Mouse (Mus musculus): ENCODE results near the gene Aldh16a1.
A peak's percentile ranks its signal among the peaks of the same experiment; 100 is the strongest.
"Not testable (repeated sequence)": the region's sequence is repeated elsewhere in the genome, so short reads cannot be mapped to it uniquely, and the experiment has no call there.

Aldh16a1 gene

DNA sequence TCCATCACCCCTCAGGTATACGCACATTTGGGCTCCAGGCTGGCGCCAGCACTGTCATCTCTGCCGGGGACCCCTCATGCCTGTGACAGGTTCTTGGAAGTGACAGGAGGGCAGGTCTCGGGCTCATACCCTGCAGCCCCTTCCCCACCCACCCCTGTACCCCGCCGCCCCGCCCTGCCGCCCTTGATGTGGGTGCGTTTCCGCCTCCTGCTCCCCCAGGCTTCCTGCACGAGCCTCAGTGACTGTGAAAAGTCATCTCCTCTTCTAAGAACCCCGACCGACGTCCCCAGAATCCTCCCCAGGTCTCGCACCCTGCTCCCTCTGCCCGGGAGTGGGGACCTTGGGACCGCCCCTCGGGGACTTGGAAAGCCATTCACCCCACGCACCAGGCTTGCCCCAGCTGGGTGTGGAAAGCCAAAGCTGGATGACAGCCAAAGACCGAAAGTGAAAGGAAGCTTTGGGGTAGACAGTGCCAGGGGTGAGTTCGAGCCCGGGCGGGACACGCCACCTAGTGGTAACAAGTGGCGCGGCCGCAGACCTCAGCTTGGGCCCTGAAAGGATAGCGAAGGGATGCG lies 18.3 kb downstream of the Aldh16a1 start, which contains the start of the genes Gm45713 and Flt3l:
Gm45713 (minus strand) TSS at position 239 of the 575 bp plus-strand sequence.
Flt3l (minus strand) TSS at position 440 of the 575 bp plus-strand sequence.
- peak; percentile 91 to 94 for DNase-seq (ENCODE audit: low read depth in 2 of 2, low spot score in 2 of 2)

DNA sequence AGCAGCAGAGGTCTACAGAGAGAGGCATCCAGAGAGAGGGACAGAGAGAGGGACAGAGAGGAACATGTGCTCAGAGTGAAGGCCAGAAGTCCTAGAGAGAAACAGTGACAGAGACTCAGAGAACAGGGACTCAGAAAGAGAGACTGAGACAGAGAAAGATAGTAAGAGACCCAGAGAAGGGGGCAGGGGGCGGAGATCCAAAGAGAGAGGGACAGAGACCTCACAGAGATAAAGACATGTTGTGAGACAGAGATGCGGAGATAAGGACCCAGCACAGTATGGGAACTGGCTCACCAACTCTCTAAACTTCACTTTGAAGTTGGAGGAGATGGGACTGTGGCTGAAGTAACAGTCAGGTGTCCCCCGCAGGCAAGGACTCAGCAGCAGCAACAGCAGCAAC lies 19.0 kb downstream of the Aldh16a1 start:
- DNase-seq (ENCODE audit: low read depth in 2 of 2, low spot score in 2 of 2): no peak

- no peak for DNase-seq (ENCODE audit: low read depth in 2 of 2, low spot score in 2 of 2)
Observed at GRCm38 (mm10) chr7:45134544-45135026, 19.8 kb downstream of the Aldh16a1 start.

GRCm38 (mm10) chr7:45133446-45134159 lies 20.8 kb downstream of the Aldh16a1 start:
- no peak for DNase-seq (ENCODE audit: low read depth in 2 of 2, low spot score in 2 of 2)

DNA sequence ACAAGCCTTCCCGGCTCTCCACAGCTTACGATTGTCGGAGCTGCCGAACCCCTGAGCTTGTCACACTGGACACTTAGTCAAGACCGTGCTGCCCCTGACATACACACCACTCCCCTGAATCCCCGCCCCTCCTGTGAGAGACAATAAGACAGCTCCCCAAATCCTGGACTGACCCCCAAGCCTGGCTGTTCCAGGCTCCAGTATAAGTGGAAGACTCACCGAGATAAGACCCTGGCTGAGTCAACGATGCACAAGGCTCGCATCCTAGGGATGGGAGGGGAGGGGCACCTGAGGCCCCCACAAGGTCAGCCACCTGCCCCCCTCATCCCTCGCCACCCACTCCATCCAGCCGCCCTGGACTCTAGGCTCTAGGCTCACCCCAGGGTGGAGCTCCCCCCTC lies 22.5 kb downstream of the Aldh16a1 start:
- no peak for DNase-seq (ENCODE audit: low read depth in 2 of 2, low spot score in 2 of 2)

DNA sequence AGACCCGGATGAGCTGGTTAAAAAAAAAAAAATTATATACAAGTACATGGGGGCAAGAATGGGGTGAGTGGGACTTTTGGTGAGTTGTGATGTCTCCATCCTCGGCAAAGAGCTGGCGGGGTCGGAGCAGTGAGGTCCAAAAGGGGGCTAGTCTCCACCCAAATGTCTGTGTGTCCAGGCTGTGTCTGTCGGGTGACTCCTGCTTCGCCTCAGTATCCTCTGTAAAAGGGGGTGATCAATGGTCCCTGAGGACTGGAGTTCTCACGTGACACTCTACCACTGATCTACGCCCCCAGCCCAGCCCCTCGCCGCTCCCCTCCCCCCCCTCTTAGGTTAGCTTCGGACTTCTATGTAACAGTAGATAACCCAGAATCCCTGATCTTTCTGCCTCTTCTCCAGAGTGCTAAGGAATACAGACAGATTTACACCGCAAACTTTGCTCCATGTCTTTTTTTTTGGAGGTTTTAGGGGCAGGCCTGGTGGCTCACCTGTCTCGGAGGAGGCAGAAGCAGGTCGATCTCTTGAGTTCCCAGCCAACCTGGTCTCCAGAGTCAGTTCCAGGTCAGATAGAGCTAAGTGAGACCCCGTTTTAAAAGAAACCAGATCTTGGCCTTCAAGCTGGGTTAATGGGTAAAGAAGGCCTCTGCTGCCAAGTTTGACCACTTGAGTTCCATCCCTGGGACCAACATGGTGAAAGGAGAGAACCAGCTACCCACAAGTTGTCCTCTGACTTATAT lies 24.4 kb downstream of the Aldh16a1 start:
- DNase-seq (ENCODE audit: low read depth in 2 of 2, low spot score in 2 of 2): no peak

- no peak for DNase-seq (ENCODE audit: low read depth in 2 of 2, low spot score in 2 of 2)
Observed at GRCm38 (mm10) chr7:45129318-45129717, 25.1 kb downstream of the Aldh16a1 start.

- peak; percentile 97 for DNase-seq (ENCODE audit: low read depth in 2 of 2, low spot score in 2 of 2)
Observed at GRCm38 (mm10) chr7:45128624-45129246, 25.6 kb downstream of the Aldh16a1 start, which contains the start of gene Rpl13a. TSS of gene Rpl13a (minus strand) at chr7:45128761.

- DNase-seq (ENCODE audit: low read depth in 2 of 2, low spot score in 2 of 2): no peak
Observed at GRCm38 (mm10) chr7:45127700-45128224, 26.6 kb downstream of the Aldh16a1 start.

DNA sequence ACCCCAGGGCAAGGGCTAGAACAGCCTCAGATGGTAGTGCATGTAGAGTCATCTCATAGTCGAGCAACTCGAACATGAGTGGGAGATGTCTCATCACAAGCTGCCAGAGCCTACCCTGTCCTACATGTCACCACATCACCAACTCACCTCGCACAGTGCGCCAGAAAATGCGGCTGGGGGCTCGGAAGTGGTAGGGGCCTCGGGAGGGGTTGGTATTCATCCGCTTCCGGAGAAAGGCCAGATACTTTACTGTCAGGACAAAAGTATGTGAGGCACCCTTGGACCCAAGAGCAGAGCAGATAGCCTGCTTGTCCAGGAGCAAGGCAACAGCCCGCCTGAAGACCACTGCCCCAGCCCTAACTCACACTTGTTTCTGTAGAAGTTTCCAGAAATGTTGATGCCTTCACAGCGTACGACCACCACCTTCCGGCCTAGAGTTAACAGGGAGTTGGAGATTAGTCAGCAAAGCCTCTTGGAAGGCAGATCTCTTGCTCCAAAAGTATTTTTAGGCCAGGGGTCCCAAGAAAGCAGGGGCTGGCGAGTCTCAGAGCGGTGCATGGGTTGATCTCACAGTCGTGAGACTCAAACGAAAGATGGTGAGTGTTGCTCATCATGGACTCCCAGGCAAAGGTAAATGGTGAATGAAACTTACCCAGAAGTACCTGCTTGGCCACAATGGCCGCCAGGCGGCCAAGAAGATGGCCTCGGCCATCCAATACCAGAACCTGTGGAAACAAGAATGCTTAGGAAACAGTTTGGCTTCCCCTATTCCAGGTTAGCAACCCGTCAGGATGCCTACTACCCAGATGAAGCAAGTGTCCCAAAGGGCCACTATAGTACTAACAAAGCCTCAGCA lies 27.3 kb downstream of the Aldh16a1 start:
- no peak for DNase-seq (ENCODE audit: low read depth in 2 of 2, low spot score in 2 of 2)

- no peak for DNase-seq (ENCODE audit: low read depth in 2 of 2, low spot score in 2 of 2)
Observed at GRCm38 (mm10) chr7:45126147-45126843, 28.1 kb downstream of the Aldh16a1 start.

GRCm38 (mm10) chr7:45125649-45126048 lies 28.7 kb downstream of the Aldh16a1 start:
- DNase-seq (ENCODE audit: low read depth in 2 of 2, low spot score in 2 of 2): not testable (repeated sequence)

GRCm38 (mm10) chr7:45125144-45125600 lies 29.2 kb downstream of the Aldh16a1 start:
- no peak for DNase-seq (ENCODE audit: low read depth in 2 of 2, low spot score in 2 of 2)

GRCm38 (mm10) chr7:45124224-45125143 lies 29.9 kb downstream of the Aldh16a1 start, which contains the start of gene Rps11:
TSS of gene Rps11 (minus strand) at chr7:45124439.
- DNase-seq (ENCODE audit: low read depth in 2 of 2, low spot score in 2 of 2): peak; percentile 97 to 98

GRCm38 (mm10) chr7:45123186-45123570 lies 31.2 kb downstream of the Aldh16a1 start:
- no peak for DNase-seq (ENCODE audit: low read depth in 2 of 2, low spot score in 2 of 2)

- no peak for DNase-seq (ENCODE audit: low read depth in 2 of 2, low spot score in 2 of 2)
Observed at GRCm38 (mm10) chr7:45122561-45123185, 31.7 kb downstream of the Aldh16a1 start.

- no peak for DNase-seq (ENCODE audit: low read depth in 2 of 2, low spot score in 2 of 2)
Observed at GRCm38 (mm10) chr7:45121966-45122365, 32.4 kb downstream of the Aldh16a1 start.

DNA sequence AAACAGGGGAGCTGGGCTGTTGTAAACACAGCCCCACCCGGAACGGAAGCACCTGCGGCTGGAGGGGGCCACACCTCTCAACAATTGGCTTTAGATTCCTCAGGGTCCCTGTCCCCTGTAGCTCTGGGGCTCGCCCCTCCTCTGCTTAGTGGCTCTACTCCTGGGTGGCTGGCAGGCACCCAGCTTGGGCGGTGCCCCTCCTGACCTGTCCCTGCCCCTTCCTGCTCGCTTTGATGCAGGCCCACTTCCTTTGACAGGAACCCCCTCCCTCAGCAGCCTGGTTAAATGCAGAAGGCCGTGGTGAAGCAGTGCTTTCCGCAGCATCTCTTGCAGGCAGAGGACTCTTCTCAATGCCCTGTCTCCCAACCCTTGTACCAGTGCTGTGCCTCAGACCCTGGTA lies 33.0 kb downstream of the Aldh16a1 start:
- DNase-seq (ENCODE audit: low read depth in 2 of 2, low spot score in 2 of 2): peak; percentile 82 to 83
